Mouse (Mus musculus): Measurements from ENCODE around the gene Senp3.
"Not testable (repeated sequence)": the region's sequence is repeated elsewhere in the genome, so short reads cannot be mapped to it uniquely, and the experiment has no call there.

The Senp3 gene

GRCm38 (mm10) chr11:69654760-69655159 lies 27.1 kb downstream of the Senp3 start:
- no peak for DNase-seq (ENCODE audit: low spot score)

- DNase-seq (ENCODE audit: low spot score): no peak
Measured at GRCm38 (mm10) chr11:69653399-69653798, 28.5 kb downstream of the Senp3 start.

GRCm38 (mm10) chr11:69645860-69646259 lies 36.0 kb downstream of the Senp3 start:
- DNase-seq (ENCODE audit: low spot score): no peak

- DNase-seq (ENCODE audit: low spot score): no peak
Measured at GRCm38 (mm10) chr11:69635471-69635870, 46.4 kb downstream of the Senp3 start.

- peak; percentile 46 for DNase-seq (ENCODE audit: low spot score)
Measured at GRCm38 (mm10) chr11:69633128-69633866, 48.6 kb downstream of the Senp3 start.

- DNase-seq (ENCODE audit: low spot score): peak; percentile 100
Measured at GRCm38 (mm10) chr11:69632284-69633089, 49.4 kb downstream of the Senp3 start, which contains the start of gene Fxr2. Gene Fxr2, plus strand, starts transcription at chr11:69632990.

DNA sequence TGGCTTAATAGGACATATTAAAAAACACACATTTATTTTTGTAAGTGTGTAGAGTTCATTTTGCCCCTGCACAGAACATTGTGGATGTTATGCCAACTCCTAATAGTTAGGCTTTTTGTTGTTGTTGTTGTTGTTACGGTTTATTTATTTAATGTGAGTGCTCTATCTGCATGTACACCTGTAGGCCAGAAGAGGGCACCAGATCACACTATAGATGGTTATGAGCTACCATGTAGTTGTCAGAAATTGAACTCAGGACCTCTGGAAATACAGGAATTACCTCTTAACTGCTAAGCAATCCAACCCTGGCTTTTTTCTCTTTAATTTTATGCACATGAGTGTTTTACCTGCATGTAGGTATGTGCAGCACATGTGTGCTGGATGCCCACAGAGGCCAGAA lies 52.1 kb downstream of the Senp3 start:
- no peak for DNase-seq (ENCODE audit: low spot score)

GRCm38 (mm10) chr11:69628286-69628685 lies 53.6 kb downstream of the Senp3 start:
- DNase-seq (ENCODE audit: low spot score): peak; percentile 82

- not testable (repeated sequence) for DNase-seq (ENCODE audit: low spot score)
Measured at GRCm38 (mm10) chr11:69624339-69624738, 57.5 kb downstream of the Senp3 start.

Data from layer of hippocampus, adult 11-12 months (tissue).